Comparison of ENCODE assay signal across 8 mouse cellular contexts in the genomic region with DNA sequence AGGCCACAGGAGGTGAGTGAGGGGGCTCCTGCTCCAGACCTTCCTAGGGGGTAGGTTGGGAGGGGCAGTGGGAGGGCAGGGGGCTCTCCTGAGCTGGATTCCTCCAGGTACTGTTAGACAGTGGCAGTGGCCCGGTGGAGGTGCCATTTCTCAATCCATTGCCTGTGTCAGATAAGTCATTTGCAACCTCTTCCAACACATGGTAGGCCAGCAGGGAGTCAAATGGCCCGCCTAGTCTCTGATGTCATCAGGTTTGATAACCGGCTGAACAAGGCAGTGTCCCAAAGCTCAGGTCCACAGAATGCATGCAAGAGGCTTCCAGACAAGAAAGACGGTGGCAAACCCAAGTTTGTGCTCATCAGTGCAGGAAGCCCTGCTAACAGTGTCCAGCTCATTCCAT. TPM values are rescaled to one million over a fixed set of nuclear protein-coding genes. Genes with fewer than 3 reads are reported as not detected.
DNase-seq lines count a peak whose midpoint lies in the region; ATAC-seq and TF ChIP-seq lines count a peak whose summit lies in the region.

No protein-coding gene starts in this region.

- peak overlapping the region; percentile 75 for H3K4me3 ChIP-seq in gastrocnemius, adult 2 months
- H3K4me3 ChIP-seq in hindbrain, embryonic 12.5 days: peak overlapping the region; percentile 52
- peak overlapping the region; percentile 52 for H3K4me3 ChIP-seq in lung, postnatal 0 days (ENCODE audit: low read depth, low read length)

- WGBS in hindbrain, embryonic 12.5 days: 13% methylated on average over 4 of the region's 4 CpGs
- 10% methylated on average over 4 of the region's 4 CpGs for WGBS in lung, postnatal 0 days

- 0 out of 2 replicates have a peak overlapping the region, but pooled peaks have one; percentile 59 for H3K9ac ChIP-seq in hindbrain, embryonic 12.5 days
- H3K9ac ChIP-seq in lung, postnatal 0 days (replicated peaks; ENCODE audit: low read depth): peak overlapping the region; percentile 51

- peaks cover 82% of the 10 kb centered on the region for H3K27me3 ChIP-seq in hindbrain, embryonic 12.5 days
- H3K27me3 ChIP-seq in lung, postnatal 0 days (replicated peaks; ENCODE audit: insufficient read depth, low read length): peaks cover 19% of the 10 kb centered on the region

- no peak for DNase-seq in gastrocnemius, adult 2 months
- DNase-seq in gastrocnemius, postnatal 10 days: no peak
- DNase-seq in c-Kit-positive CD71-positive TER-119-positive erythroid progenitor cells, embryonic 14.5 days (ENCODE audit: low spot score): peak; percentile 58
- peak; percentile 46 for DNase-seq in lung, postnatal 0 days (ENCODE audit: low spot score)
- no peak for DNase-seq in thymus, adult 18-20 months
- no peak for DNase-seq in right cerebral cortex, adult 18-20 months
- no peak for DNase-seq in adrenal gland, postnatal 4 days (ENCODE audit: low spot score in 2 of 2)

- TF ChIP-seq CTCF in gastrocnemius, adult 2 months (IDR thresholded peaks at IDR 0.05): no peak
- TF ChIP-seq CTCF in lung, postnatal 0 days (IDR thresholded peaks at IDR 0.05): no peak

- no peak for ATAC-seq in hindbrain, embryonic 12.5 days (ENCODE audit: low FRiP score)
- ATAC-seq in lung, postnatal 0 days: peak; percentile 19; the same call in 1 of the 2 replicates

- no peaks in the 10 kb centered on the region for H3K9me3 ChIP-seq in hindbrain, embryonic 12.5 days (replicated peaks)
- no peaks in the 10 kb centered on the region for H3K9me3 ChIP-seq in lung, postnatal 0 days (ENCODE audit: low read length)

- peaks cover 14% of the 10 kb centered on the region for H3K4me1 ChIP-seq in hindbrain, embryonic 12.5 days
- peaks cover 3% of the 10 kb centered on the region; the same call in 1 of the 2 replicates for H3K4me1 ChIP-seq in lung, postnatal 0 days (ENCODE audit: insufficient read depth, low read depth, low read length)

- intact Hi-C loops in gastrocnemius, adult 2 months (cut with DNase I): no loop called here

- H3K27ac ChIP-seq in gastrocnemius, adult 2 months: no peak overlapping the region
- H3K27ac ChIP-seq in hindbrain, embryonic 12.5 days: no peak overlapping the region
- H3K27ac ChIP-seq in lung, postnatal 0 days (ENCODE audit: low read length): peak overlapping the region; percentile 43; the same call in 1 of the 2 replicates

- peak overlapping the region; percentile 96 for H3K4me2 ChIP-seq in hindbrain, embryonic 12.5 days (replicated peaks)
- peak overlapping the region; percentile 97 for H3K4me2 ChIP-seq in lung, postnatal 0 days (replicated peaks; ENCODE audit: low read depth, low read length)

- TF ChIP-seq EP300 in lung, postnatal 0 days (IDR thresholded peaks at IDR 0.05): no peak

- no peaks in the 10 kb centered on the region for H3K36me3 ChIP-seq in hindbrain, embryonic 12.5 days
- no peaks in the 10 kb centered on the region for H3K36me3 ChIP-seq in lung, postnatal 0 days (ENCODE audit: insufficient read depth, low read length)

RNA-seq across cellular contexts. Expression of a gene that starts 14.7 kb away (rescaled TPM):
- total RNA-seq in gastrocnemius, adult 2 months (2021): not detected
- total RNA-seq in gastrocnemius, postnatal 10 days (2021): under 1 TPM; 0.33 to 0.43 TPM
- polyA plus RNA-seq in hindbrain, embryonic 12.5 days (2016; fragmentation: Nextera tagmentation; extraction: Ambion mirVana): 6.2 and 6.8 TPM in 2 replicates
- 1.1 and 2.0 TPM in 2 replicates for polyA plus RNA-seq in lung, postnatal 0 days (2015; fragmentation: Nextera tagmentation; extraction: Ambion mirVana)
- total RNA-seq in adrenal gland, postnatal 4 days (2021): 10 to 100 TPM; 13.8 to 16.3 TPM

RNA-seq across cellular contexts. Expression of a gene that starts 25.9 kb away (rescaled TPM):
- total RNA-seq in gastrocnemius, adult 2 months (2021): under 1 TPM in 1 of 2 experiments, not detected in 1; 0.06 TPM
- total RNA-seq in gastrocnemius, postnatal 10 days (2021): under 1 TPM in 1 of 2 experiments, not detected in 1; 0.09 TPM
- polyA plus RNA-seq in hindbrain, embryonic 12.5 days (2016; fragmentation: Nextera tagmentation; extraction: Ambion mirVana): not detected in 2 replicates
- 0.02 and 0.05 TPM in 2 replicates for polyA plus RNA-seq in lung, postnatal 0 days (2015; fragmentation: Nextera tagmentation; extraction: Ambion mirVana)
- under 1 TPM; 0.20 to 0.59 TPM for total RNA-seq in adrenal gland, postnatal 4 days (2021)

RNA-seq across cellular contexts. Expression of a gene that starts 50.4 kb away (rescaled TPM):
- total RNA-seq in gastrocnemius, adult 2 months (2021): under 1 TPM; 0.11 to 0.43 TPM
- 1 to 10 TPM in 1 of 2 experiments, under 1 TPM in 1; 0.40 to 1.1 TPM for total RNA-seq in gastrocnemius, postnatal 10 days (2021)
- polyA plus RNA-seq in hindbrain, embryonic 12.5 days (2016; fragmentation: Nextera tagmentation; extraction: Ambion mirVana): 0.44 and 0.59 TPM in 2 replicates
- polyA plus RNA-seq in lung, postnatal 0 days (2015; fragmentation: Nextera tagmentation; extraction: Ambion mirVana): 1.6 TPM in 2 replicates
- total RNA-seq in adrenal gland, postnatal 4 days (2021): 1 to 10 TPM; 2.2 to 2.7 TPM

Comparison
In these comparisons a context has a peak if more than half of its experiments do, and no peak if none do; other contexts are left out.
1. DNase-seq: peak in c-Kit-positive CD71-positive TER-119-positive erythroid progenitor cells, embryonic 14.5 days (single experiment) and lung, postnatal 0 days (single experiment); none in gastrocnemius, adult 2 months (single experiment), gastrocnemius, postnatal 10 days (single experiment), thymus, adult 18-20 months (0 of 2), right cerebral cortex, adult 18-20 months (single experiment) and adrenal gland, postnatal 4 days (0 of 2).
2. RNA of a gene that starts 14.7 kb away (total RNA-seq): 13.8 to 16.3 TPM in adrenal gland, postnatal 4 days; 0.33 to 0.43 TPM in gastrocnemius, postnatal 10 days and not detected in gastrocnemius, adult 2 months; every median in the first group is over 10 times any median in the second.
3. Peak in every context shown above with its lines, with median percentiles within 50 percentile points of each other: H3K4me3 ChIP-seq.